Mouse (Mus musculus) midbrain, embryonic 10.5 days (tissue): ENCODE measurements around the gene Hexim1. TPM values are rescaled to one million over a fixed set of nuclear protein-coding genes. Genes with fewer than 3 reads are reported as not detected.

ENCODE experiments used
- DNase-seq: peaks from one replicate; pipeline ENCODE4 v3.0.0-alpha.2; 2017; ENCODE audit warnings: low spot score
- H3K27ac ChIP-seq: fragments of 300-500 bp; sonication (generic); replicated peaks from 2 replicates; pipeline ENCODE4 v1.5.1; 2016; ENCODE audit warnings: mild to moderate bottlenecking
- H3K27me3 ChIP-seq: fragments of 300-500 bp; sonication (generic); 2 replicates; pipeline ENCODE4 v1.6.1; 2016; ENCODE audit warnings: low read depth, mild to moderate bottlenecking; ENCODE audit not compliant: poor library complexity, severe bottlenecking
- H3K36me3 ChIP-seq: fragments of 300-500 bp; sonication (generic); 2 replicates; pipeline ENCODE4 v1.6.1; 2016; ENCODE audit warnings: mild to moderate bottlenecking, moderate library complexity
- H3K4me1 ChIP-seq: fragments of 300-500 bp; sonication (generic); 2 replicates; pipeline ENCODE4 v1.6.1; 2016
- H3K4me3 ChIP-seq: fragments of 300-500 bp; sonication (generic); 2 replicates; pipeline ENCODE4 v1.5.1; 2016; ENCODE audit warnings: mild to moderate bottlenecking, moderate library complexity
- H3K9me3 ChIP-seq: fragments of 300-500 bp; sonication (generic); replicated peaks from 2 replicates; pipeline ENCODE4 v1.6.1; 2016; ENCODE audit warnings: mild to moderate bottlenecking
- WGBS: fragments of 180-500 bp; shearing (Covaris S2); methylation state at CpG from one replicate; pipeline ENCODE4 v1.1.7; 2016; 5-methylcytosine and 5-hydroxymethylcytosine counted together
- polyA plus RNA-seq: library from polyadenylated mRNA; unstranded; fragments of >200 nt; fragmentation: Nextera tagmentation; extraction: Ambion mirVana; gene quantifications from 2 replicates; pipeline ENCODE4 v1.2.1, GENCODE M21; 2016

Hexim1 gene
- polyA plus RNA-seq, 1 experiment from 2014 or later = 2.7 TPM

- H3K27me3 ChIP-seq = no peaks in the 10 kb centered on the region; the same call in 1 of the 2 replicates
- H3K4me1 ChIP-seq = peaks cover 11% of the 10 kb centered on the region
- no peaks in the 10 kb centered on the region for H3K9me3 ChIP-seq
- peak overlapping the region; percentile 46; the same call in 1 of the 2 replicates for H3K27ac ChIP-seq
- H3K36me3 ChIP-seq = no peaks in the 10 kb centered on the region
- H3K4me3 ChIP-seq = peak overlapping the region; percentile 37
- DNase-seq = peak; percentile 95
- 1% methylated on average over 25 of the region's 25 CpGs for WGBS
These were observed 42.8 kb downstream of the Hexim1 start for GRCm38 (mm10) chr11:103158621-103159478.

GRCm38 (mm10) chr11:103160738-103161137 is 44.7 kb downstream of the Hexim1 start:
- Histone ChIP-seq H3K4me3 (no peak overlapping the region), H3K9me3 (no peaks in the 10 kb centered on the region), H3K27me3 (no peaks in the 10 kb centered on the region; the same call in 1 of the 2 replicates), H3K36me3 (no peaks in the 10 kb centered on the region), H3K27ac (no peak overlapping the region), H3K4me1 (peaks cover 11% of the 10 kb centered on the region)
- 92% methylated on average over 11 of the region's 11 CpGs for WGBS
- no peak for DNase-seq

DNA sequence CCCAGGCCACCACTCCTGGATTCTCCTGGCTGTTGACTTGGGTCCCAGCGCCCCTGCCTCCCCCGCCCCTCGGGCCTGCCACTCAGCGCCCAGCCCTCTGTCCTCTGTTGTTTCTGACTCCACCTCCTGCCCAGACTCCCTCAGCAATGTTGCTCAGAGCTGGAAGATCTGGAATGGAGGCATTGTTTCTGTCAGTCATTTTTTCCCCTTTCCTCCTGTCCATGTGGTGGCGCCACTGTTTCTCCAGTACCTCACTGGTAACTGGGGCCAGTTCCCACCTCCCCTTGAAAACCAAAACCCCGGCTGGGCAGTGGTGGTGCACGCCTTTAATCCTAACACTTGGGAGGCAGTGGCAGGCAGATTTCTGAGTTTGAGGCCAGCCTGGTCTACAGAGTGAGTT is 45.4 kb downstream of the Hexim1 start:
- Histone ChIP-seq H3K4me3 (no peak overlapping the region), H3K36me3 (no peaks in the 10 kb centered on the region), H3K9me3 (no peaks in the 10 kb centered on the region), H3K27me3 (no peaks in the 10 kb centered on the region; the same call in 1 of the 2 replicates), H3K4me1 (peaks cover 11% of the 10 kb centered on the region), H3K27ac (no peak overlapping the region)
- DNase-seq = no peak
- WGBS = 78% methylated on average over 7 of the region's 7 CpGs

DNA sequence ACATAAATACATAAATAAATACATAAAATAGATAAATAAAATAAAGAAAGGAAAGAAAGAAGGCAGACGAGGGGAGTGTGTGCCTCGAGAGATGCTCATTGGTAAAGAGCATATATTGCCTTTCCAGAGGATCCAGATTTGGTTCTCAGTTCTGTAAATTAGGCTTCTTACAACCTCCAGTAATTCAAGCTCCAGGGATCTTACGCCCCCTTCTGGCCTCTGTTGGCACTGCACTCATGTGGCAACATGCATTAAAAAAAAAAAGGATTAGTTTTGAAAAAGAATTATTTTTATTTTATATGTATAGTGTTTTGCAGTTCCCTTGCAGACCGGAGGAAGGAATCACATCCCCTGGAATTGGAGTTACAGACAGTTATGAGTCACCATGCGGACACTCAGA is 46.1 kb downstream of the Hexim1 start:
- no peak for DNase-seq
- no peak overlapping the region for H3K27ac ChIP-seq
- no peaks in the 10 kb centered on the region for H3K9me3 ChIP-seq
- peaks cover 11% of the 10 kb centered on the region for H3K4me1 ChIP-seq
- WGBS = 88% methylated on average over 5 of the region's 5 CpGs
- H3K36me3 ChIP-seq = no peaks in the 10 kb centered on the region
- H3K4me3 ChIP-seq = no peak overlapping the region
- H3K27me3 ChIP-seq = no peaks in the 10 kb centered on the region; the same call in 1 of the 2 replicates

DNA sequence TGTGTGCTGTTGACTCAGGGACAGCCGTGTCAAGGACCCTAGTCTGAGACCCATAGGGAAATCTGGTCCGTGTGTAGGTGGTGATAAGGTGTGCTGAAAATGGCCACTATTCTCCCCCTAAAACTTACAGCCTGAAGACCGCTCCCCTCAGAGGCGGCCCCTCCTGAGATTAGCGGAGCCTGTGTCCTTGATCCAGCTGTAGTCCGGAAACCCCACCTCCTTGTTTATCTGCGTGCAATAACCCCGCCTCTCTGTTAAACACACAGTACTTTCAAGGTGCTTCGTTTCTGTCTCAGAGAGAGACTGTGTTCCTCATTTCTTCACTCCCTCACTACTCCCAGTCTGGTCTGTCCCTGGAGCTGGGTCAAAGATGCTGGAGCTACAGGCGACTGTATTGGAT is 48.4 kb downstream of the Hexim1 start:
- peaks cover 7% of the 10 kb centered on the region for H3K27me3 ChIP-seq
- H3K4me3 ChIP-seq = no peak overlapping the region
- no peak overlapping the region for H3K27ac ChIP-seq
- no peaks in the 10 kb centered on the region for H3K9me3 ChIP-seq
- no peaks in the 10 kb centered on the region for H3K4me1 ChIP-seq
- DNase-seq = no peak
- WGBS = 29% methylated on average over 10 of the region's 10 CpGs
- no peaks in the 10 kb centered on the region for H3K36me3 ChIP-seq

DNA sequence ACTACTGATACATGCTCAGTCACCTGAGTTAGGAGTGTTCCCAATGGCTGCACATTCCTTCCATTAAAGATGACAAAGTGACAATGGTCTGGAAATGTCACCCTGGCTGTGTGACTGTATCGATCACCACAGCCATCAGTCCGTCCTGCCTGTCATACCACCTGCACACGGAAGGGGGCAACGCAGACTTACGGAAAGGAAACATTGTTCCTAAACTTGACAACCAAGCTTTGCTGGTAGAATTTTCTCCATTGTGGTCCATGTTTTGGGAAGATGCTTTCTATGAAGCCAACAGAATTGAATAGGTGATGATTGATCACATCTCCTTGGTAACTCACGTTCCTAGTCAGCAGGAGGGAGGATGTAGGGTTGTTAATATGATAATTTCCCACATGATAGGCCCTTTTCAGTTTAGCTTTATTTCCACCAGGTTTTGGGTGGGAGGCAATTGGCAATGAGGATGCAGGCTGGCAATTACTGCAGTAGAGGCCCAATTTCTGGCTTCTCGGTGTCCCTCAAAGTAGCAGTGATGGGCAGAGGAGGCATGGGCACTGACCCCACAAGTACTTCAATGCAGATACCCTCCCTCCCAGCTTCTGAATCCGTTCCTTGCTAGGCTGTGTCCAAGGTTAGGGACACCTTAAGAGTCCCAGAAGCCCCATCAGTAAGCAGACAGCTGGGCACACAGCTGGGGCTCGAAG is 52.8 kb downstream of the Hexim1 start:
- peaks cover 51% of the 10 kb centered on the region for H3K27me3 ChIP-seq
- H3K36me3 ChIP-seq = no peaks in the 10 kb centered on the region
- no peaks in the 10 kb centered on the region for H3K9me3 ChIP-seq
- no peak overlapping the region for H3K4me3 ChIP-seq
- 33% methylated on average over 9 of the region's 9 CpGs for WGBS
- DNase-seq = peak; percentile 59
- peaks cover 16% of the 10 kb centered on the region for H3K4me1 ChIP-seq
- no peak overlapping the region for H3K27ac ChIP-seq

Other genes with a start within 250 kb of the Hexim1 start
- gene Eftud2, start 235.2 kb upstream of the Hexim1 start, polyA plus RNA-seq = 334 and 339 TPM in 2 replicates
- gene Ccdc103, start 235.0 kb upstream of the Hexim1 start, polyA plus RNA-seq = 2.2 and 2.7 TPM in 2 replicates
- gene Fam187a, start 231.1 kb upstream of the Hexim1 start, polyA plus RNA-seq = not detected in 2 replicates
- 0.05 and 0.09 TPM in 2 replicates for gene Gfap, start 215.3 kb upstream of the Hexim1 start, polyA plus RNA-seq
- 12.4 and 14.0 TPM in 2 replicates for gene Kif18b, start 191.1 kb upstream of the Hexim1 start, polyA plus RNA-seq
- gene C1ql1, start 169.5 kb upstream of the Hexim1 start, polyA plus RNA-seq = 3.0 and 5.8 TPM in 2 replicates
- 57.3 and 61.8 TPM in 2 replicates for gene Nmt1, start 88.0 kb upstream of the Hexim1 start, polyA plus RNA-seq
- gene Dcakd, start 87.9 kb upstream of the Hexim1 start, polyA plus RNA-seq = 265 and 287 TPM in 2 replicates
- gene Plcd3, start 14.6 kb upstream of the Hexim1 start, polyA plus RNA-seq = 1.4 TPM in 2 replicates
- gene Acbd4, start 14.5 kb upstream of the Hexim1 start, polyA plus RNA-seq = 10.7 and 12.5 TPM in 2 replicates
- gene Hexim2, start 16.2 kb downstream of the Hexim1 start, polyA plus RNA-seq = 7.8 and 8.2 TPM in 2 replicates
- 1.1 and 1.2 TPM in 2 replicates for gene Fmnl1, start 54.9 kb downstream of the Hexim1 start, polyA plus RNA-seq
- 0.10 and 0.11 TPM in 2 replicates for gene 1700023F06Rik, start 92.3 kb downstream of the Hexim1 start, polyA plus RNA-seq
- gene Spata32, start 102.2 kb downstream of the Hexim1 start, polyA plus RNA-seq = not detected in 2 replicates
- gene Map3k14, start 151.2 kb downstream of the Hexim1 start, polyA plus RNA-seq = 4.4 and 5.4 TPM in 2 replicates
- gene Arhgap27, start 247.5 kb downstream of the Hexim1 start, polyA plus RNA-seq = 3.8 and 4.1 TPM in 2 replicates